Mouse (Mus musculus): ENCODE data around the gene Cetn3.

The Cetn3 gene

DNA sequence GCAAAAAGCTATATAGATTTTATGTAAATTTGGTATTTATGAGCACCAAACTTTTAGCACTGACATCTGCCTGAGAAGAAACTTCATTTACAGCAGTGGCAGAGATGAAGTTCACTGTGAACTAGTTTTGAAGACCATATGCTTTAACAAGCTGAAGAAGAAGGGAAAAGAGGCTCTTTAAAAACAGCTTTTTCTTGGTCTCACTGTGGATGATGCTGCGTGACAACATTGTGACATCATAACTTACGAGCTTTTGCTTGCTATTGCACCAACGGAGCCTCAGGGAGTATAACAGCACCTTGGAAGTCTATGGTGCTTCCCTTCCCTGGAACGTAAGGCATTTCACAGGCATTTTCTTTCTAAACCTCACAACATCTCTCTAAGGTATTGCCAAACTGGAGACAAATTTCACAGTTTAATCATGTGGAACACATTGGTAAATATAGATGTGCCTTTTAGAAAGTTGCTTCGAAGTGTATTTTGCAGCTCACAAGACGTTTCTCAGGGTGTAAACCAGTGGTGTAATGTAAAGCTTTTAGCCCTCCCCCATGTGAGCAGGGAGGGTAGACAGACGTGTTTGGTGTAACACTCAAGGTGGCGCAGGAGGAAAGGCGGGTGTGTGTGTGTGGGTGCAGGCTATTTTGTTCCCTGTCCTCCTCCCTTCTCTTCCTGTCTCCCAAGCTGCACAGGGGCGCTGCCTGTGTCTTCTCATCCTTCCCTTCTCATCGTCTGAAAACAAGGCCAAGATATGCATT is 41.9 kb downstream of the Cetn3 start:
- no peak for DNase-seq (ENCODE audit: low spot score)

DNA sequence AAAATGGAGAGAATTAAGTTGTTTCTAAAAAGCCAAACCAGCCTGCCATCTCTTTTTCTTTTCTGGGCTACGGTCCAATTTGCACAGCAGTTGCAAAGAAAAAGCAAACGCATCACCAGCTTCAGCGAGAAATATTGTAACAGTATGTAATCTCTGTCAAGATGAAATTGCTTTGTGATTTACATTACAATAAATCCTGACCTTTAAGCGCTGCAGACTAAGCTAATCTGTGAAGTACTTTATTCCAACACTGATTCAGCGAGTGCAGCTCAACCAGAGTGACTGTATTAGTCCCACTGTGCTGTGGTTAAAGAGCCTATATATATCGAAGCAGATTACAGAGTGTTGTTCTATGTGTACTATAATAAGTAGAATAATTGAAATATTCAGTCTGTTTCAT is 45.6 kb downstream of the Cetn3 start:
- DNase-seq (ENCODE audit: low spot score), result no peak

DNA sequence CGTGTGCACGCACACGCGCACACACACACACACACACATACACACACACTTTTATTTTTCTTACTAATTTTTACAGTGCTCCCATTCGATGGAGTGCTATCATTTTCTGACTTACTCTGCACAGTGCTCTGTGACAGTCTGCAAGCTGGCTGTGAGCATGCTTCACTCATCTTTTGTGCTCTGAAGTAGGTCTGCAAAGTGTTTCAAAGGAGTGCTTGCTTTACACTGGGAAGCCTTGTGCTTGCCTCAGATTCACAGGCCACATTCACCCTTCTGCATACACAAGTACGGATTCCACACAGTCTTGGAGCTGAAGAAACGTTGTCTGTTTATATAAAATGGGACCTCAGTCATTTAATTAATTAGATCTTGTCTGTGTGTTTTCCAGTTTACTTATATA is 49.0 kb downstream of the Cetn3 start:
- no peak for DNase-seq (ENCODE audit: low spot score)

DNA sequence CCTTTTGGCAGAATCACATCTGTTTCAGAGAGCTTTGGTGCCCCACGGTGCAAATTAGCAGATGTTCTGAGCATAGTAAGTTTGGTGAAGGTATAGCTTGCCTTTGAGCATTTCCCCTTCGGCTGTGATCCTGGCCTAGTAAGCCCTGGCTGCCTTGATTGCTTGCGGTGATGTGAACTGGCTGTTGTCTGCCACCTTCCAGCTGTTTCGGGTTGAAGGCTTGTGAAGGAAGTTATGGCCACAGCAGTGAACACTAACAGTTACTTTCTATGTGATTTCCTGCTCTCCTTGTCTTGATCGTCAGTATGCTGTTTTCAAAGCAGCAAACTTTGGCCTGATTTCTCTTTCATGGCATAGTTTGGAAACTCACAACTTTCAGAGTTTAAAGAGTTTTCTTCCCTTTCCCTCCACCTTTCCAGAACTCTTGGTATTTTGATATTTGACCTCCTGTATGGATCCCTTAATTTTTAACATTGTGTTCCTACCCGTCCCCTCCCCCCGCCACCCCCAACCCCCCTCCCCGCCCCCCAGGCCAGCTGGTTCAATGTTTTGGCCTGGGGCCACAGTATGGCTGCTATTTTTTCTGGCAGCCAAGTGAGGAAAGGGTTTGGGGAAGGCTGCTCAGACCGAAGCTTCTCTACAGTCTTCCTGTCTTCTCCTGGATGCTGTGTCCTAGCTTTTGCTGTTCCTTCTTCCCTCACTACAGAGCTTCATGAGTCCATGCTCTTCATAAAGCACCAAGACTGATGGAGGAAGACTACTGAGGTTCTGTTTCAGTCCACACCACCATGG is 53.7 kb downstream of the Cetn3 start:
- no peak for DNase-seq (ENCODE audit: low spot score)

DNA sequence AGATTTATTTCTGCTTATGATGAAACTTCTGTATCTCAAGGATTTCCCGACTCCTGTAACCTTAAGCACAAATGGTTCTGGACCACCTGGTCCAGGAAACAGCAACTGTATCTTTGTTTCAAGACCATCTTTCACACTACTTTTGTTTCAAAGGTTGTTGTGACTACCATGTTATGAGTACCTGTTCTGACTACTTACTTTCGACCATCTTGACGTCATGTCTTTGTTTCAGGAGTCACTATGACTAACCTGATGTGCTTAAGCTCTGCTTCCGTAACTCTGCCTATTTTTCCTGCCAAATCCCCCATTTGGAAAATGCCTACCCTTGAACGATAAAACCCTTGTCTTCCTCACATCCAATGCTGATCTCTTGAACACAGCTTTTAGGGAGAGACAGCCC is 55.1 kb downstream of the Cetn3 start:
- no peak for DNase-seq (ENCODE audit: low spot score)

DNA sequence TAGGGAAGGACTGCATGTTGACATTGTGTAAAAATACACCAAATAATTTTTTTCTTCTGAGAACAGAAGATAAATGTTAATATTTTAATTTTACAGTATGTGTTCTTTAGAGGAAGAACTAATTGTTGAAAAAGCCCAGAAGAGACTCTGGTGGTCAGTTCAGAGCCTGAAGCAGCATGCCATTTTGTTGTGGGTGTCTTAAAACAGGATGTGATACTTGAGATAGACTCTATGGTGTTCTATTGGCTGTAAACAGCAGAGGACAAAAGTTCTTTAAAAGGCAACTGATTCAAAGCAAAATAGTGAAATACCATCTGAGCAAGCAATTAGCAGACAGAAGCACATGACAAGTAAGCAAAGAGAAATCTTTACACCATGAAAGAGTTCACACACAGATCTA is 56.1 kb downstream of the Cetn3 start:
- DNase-seq (ENCODE audit: low spot score), result no peak

DNA sequence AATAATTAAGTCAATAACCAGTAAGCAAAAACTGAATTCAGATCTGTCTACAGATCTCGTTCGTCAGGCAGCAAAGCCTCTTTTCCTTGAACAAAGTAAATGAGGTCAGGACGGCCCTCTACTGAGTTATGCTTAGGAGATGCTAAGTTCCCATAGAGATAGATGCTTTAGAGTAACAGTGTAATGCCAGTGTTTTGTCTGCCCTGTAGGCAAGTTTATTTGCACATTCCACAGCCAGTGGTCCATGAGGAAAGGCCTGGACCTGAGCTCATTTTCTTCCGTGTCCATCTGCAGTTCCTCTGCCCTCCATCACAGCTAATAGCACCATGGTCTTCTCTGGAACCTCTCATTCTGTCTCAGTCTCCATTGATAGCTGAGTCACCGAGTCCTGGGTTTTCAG is 57.4 kb downstream of the Cetn3 start:
- no peak for DNase-seq (ENCODE audit: low spot score)

DNA sequence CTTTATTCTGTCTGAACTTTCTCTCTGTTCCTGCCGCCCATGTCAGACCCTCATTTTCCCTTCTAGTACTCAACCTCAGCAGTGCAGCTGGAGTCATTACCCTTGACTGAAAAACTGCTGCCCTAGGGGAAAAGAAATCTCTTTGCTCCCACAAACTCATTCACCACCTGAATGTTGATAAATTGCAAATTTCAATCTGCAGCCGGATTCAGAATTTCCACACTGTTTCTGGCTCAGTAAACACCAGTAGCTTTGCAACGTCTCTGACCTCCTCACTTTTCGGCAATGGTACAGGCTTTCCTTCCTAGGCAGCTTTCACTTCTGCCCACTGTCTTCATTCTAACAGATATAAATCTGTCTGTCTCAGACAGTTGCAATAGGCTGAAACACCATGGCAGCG is 57.8 kb downstream of the Cetn3 start:
- no peak for DNase-seq (ENCODE audit: low spot score)

DNA sequence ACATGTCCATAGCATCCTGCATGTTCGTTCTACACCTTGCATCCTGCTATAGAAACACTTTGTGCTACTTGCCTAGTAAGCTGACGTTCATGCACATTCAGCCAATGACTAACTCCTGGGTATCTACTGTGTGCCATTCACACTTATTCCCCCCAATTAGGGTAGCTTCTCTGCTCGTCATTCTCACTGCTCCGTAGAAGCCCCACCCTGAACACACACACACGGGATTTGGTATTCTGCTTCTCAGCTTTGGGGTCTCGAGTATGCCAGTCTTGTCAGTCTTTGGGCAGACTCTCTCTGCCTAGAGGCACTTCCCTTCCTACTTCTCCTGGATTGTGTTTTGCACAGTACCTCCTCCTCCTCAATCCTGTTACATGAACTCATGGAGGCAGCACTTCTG is 59.4 kb downstream of the Cetn3 start:
- DNase-seq (ENCODE audit: low spot score), result no peak

Measured in urinary bladder, postnatal 10 days (tissue).